Mouse (Mus musculus) C2C12 (cell line): ENCODE measurements around the gene Nol4l.

ENCODE experiments used
- CEBPB ChIP-seq: IDR thresholded peaks from one replicate; pipeline ENCODE4 v1.6.1; 2011; ENCODE audit warnings: low read depth, mild to moderate bottlenecking, control low read depth, moderate library complexity
- CTCF ChIP-seq: IDR thresholded peaks from one replicate; pipeline ENCODE4 v1.5.1; 2011; ENCODE audit not compliant: control insufficient read depth, insufficient read depth, insufficient read length
- MAX ChIP-seq: IDR thresholded peaks from one replicate; pipeline ENCODE4 v1.6.1; 2011; ENCODE audit warnings: mild to moderate bottlenecking, control low read depth
- USF1 ChIP-seq: IDR thresholded peaks from one replicate; pipeline ENCODE4 v1.6.1; 2011; ENCODE audit warnings: low read depth, mild to moderate bottlenecking, control low read depth, moderate library complexity

- no peak for TF ChIP-seq CTCF
- TF ChIP-seq MAX: no peak
- no peak for TF ChIP-seq USF1
- TF ChIP-seq CEBPB: no peak
These were observed 131.8 kb downstream of the Nol4l start for GRCm38 (mm10) chr2:153397790-153398515.
